Mouse (Mus musculus) cerebellum, postnatal 25 days (tissue): ENCODE data around the gene Tead3.

Experiments
- DNase-seq, 2 experiments: peaks; one replicate each; pipeline ENCODE4 v3.0.0; 2021; ENCODE audit warnings: mixed read lengths in 2 of 2

The Tead3 gene

GRCm38 (mm10) chr17:28300850-28301249, 49.8 kb downstream of the Tead3 start:
- peak; percentile 43 to 65 for DNase-seq

GRCm38 (mm10) chr17:28300323-28300722, 50.3 kb downstream of the Tead3 start:
- DNase-seq = peak in 1 of 2 experiments; percentile 48

- no peak for DNase-seq
Measured at GRCm38 (mm10) chr17:28299669-28300320, 50.8 kb downstream of the Tead3 start.

- no peak for DNase-seq
Measured at GRCm38 (mm10) chr17:28298888-28299287, 51.7 kb downstream of the Tead3 start.

- no peak for DNase-seq
Measured at GRCm38 (mm10) chr17:28294449-28295333, 55.9 kb downstream of the Tead3 start.

- DNase-seq = no peak
Measured at GRCm38 (mm10) chr17:28293716-28294115, 56.9 kb downstream of the Tead3 start.

- no peak for DNase-seq
Measured at GRCm38 (mm10) chr17:28291346-28291745, 59.3 kb downstream of the Tead3 start.

- DNase-seq = no peak
Measured at GRCm38 (mm10) chr17:28290671-28291070, 59.9 kb downstream of the Tead3 start.

- peak in 1 of 2 experiments; percentile 54 for DNase-seq
Measured at GRCm38 (mm10) chr17:28290262-28290661, 60.4 kb downstream of the Tead3 start.

GRCm38 (mm10) chr17:28287980-28288379, 62.6 kb downstream of the Tead3 start:
- DNase-seq = no peak

- DNase-seq = no peak
Measured at GRCm38 (mm10) chr17:28287578-28287977, 63.0 kb downstream of the Tead3 start.

GRCm38 (mm10) chr17:28286964-28287363, 63.7 kb downstream of the Tead3 start:
- DNase-seq = no peak

- DNase-seq = peak in 1 of 2 experiments; percentile 45
Measured at GRCm38 (mm10) chr17:28286133-28286532, 64.5 kb downstream of the Tead3 start.

GRCm38 (mm10) chr17:28283199-28283598, 67.4 kb downstream of the Tead3 start:
- DNase-seq = no peak

- DNase-seq = no peak
Measured at GRCm38 (mm10) chr17:28281866-28282441, 68.7 kb downstream of the Tead3 start.
